Mouse (Mus musculus): ENCODE data around the gene Slc12a4.
"Not testable (repeated sequence)": the region's sequence is repeated elsewhere in the genome, so short reads cannot be mapped to it uniquely, and the experiment has no call there.

Slc12a4 gene

DNA sequence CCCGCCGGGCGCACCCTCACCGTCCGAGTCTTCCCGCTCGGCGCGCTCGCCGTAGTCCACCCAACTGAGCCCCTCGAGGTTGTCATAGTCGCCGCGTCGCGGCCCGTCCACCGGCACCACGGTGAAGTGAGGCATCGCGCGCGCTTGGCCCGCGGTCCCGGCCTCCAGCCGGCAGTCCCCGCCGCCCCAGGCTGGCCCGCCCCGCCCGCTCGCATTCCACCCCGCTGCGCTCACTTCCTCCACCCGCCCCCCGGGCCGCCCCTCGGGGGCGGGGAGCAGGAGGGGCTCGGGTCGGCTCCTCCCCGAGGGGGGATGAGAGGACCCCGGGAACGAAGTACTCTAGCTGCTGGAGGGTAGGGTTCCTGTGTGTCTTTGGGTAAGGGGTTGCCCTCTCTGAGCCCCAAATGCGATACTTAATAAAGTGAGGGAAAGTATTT is at the start of gene Slc12a4:
TSS of gene Slc12a4 (minus strand) at position 193 of the 437 bp plus-strand sequence.
- DNase-seq (ENCODE audit: low spot score in 2 of 2), result peak in 1 of 2 experiments; percentile 28

DNA sequence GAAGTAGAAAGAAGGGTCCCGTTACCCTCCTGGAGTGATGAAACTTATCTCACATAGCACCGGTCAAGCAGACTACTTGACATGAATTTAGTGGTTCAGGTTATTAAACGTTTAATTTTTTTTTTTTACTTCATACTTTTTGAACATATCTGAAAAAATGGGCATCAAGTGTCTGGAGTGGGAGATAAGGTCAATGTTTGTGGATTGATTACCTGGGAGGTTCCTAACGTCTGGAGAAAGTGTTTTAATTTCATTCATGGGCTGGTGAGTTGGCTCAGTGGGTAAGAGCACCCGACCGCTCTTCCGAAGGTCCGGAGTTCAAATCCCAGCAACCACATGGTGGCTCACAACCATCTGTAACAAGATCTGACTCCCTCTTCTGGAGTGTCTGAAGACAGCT is 46.3 kb upstream of the Slc12a4 start:
- not testable (repeated sequence) for DNase-seq (ENCODE audit: low spot score in 2 of 2)

DNA sequence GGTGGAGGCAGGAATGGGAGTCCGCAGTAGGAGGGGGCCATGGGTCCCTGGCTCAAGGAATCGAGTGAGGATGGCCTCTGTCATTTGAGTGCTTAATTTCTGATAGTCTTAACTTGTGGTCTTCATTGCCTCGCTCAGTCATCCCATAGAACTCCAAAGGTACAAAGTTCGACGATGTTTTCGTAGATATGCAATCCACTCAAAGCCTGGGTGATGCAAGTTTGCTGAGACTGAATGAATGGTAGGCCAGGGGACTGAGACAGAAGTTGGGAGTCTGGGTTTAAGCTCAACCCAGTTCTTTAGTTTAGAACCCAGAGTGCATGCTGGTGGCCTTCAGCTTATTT is 45.7 kb upstream of the Slc12a4 start, which contains the start of gene Ddx28:
TSS of gene Ddx28 (minus strand) at position 240 of the 344 bp plus-strand sequence.
- DNase-seq (ENCODE audit: low spot score in 2 of 2), result no peak

DNA sequence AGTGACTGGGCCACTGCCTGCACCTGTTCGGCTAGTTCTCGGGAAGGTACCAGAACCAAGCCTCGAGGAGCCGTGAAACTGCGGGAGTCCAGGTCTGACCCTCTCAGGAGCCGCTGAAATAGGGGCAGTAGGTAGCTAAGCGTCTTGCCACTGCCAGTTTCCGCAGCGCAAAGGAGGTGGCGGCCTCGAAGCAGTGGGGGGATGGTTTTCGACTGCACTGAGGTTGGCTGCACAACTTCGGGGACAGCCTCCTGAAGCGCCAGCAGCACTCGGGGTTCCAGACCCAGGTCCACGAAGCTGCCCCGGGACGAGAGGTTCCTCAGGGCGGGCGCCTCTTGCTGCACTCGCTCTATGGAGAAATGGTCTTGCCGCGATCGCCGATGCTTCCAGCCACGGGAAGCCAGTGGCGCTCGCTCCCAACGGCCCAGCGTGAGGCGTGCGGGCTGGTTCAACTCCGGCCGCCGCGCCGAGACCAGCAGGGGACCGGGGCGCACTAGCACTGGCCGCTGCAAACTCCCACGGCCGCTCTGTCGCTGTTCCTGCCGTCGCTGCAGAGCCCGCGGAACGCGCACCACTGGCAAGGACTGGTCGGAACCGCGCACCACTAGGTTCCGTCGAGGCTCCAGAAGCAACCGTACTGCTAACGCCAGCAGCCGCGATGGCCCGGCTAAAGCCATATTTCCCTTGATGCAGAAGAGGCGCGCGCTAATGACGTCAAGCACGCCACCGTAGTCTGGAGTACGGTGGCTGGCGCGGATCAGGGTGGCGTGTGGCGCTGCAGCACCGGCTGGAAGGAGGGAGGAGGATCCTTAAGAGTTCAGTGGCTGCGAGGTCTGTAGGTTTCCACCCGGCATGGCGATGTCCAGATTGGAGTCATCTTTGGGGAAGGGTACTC is 45.1 kb upstream of the Slc12a4 start:
- DNase-seq (ENCODE audit: low spot score in 2 of 2), result peak; percentile 97

DNA sequence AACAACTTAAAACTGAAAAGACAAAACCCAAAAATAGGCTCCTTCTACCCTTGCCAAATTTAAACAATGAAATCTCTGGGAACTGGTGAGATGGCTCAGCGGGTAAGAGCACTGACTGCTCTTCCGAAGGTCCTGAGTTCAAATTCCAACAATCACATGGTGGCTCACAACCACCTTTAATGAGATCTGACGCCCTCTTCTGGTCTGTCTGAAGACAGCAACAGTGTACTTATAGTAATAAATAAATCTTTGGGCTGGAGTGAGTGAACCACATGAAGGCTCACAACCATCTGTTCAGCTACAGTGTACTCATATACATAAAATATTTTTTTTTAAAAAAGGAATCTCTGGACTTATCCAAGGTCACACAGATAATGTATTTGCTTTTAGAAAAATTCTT is 42.0 kb upstream of the Slc12a4 start:
- not testable (repeated sequence) for DNase-seq (ENCODE audit: low spot score in 2 of 2)

DNA sequence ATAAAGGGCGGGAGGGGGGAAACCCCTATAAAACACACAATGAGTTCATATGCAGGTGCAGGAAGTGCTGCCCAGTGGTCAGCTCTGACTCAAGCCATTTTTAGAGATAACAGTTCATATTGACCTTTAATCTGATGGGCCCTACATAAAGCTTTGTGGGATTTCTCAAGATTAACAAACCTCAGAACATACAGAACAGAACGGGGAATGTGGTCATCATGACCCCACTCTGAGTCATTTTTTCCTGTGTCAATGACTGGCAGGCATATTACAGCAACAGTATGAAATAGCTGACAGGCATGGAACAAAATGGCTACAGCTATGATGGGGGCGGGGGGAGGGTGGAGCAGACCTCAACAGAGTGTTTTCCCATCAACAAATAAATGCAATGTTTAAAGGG is 41.2 kb upstream of the Slc12a4 start:
- no peak for DNase-seq (ENCODE audit: low spot score in 2 of 2)

DNA sequence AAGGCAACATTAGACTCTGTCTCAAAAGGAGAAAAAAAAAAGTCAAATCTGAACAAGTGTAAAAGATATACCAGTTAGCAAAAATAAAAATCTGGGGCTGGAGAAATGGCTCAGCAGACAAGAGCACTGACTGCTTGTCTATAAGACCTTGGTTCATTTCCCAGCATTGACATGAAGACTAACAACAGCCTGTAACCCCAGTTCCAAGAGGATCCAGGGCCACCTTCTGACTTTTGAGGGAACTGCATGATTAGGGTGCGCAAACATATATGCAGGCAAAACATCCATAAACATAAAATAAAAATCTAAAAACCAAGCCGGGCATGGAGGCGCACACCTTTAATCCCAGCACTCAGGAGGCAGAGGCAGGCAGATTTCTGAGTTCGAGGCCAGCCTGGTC is 40.5 kb upstream of the Slc12a4 start:
- DNase-seq (ENCODE audit: low spot score in 2 of 2), result no peak

DNA sequence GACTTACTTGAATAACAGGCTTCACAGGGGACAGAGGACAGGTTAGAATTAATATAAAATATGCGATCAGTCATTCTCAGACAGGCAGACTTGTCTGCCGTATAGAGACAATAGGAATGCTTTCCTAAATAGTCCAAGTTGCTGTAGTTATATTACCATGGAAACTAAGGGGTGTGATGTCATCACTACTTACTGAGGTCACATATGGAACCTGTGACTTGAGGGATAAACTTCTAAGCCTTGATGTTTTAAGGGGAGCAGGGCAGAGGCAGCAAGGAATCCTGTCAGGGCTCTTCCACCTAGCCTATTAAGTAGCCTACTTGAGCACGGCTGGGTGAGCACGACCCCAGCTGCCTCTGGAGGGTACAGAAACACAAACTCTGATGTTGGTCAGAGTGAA is 40.0 kb upstream of the Slc12a4 start, which contains the start of gene Dpep2nb:
TSS of gene Dpep2nb (minus strand) at position 101 of the 400 bp plus-strand sequence.
- no peak for DNase-seq (ENCODE audit: low spot score in 2 of 2)

DNA sequence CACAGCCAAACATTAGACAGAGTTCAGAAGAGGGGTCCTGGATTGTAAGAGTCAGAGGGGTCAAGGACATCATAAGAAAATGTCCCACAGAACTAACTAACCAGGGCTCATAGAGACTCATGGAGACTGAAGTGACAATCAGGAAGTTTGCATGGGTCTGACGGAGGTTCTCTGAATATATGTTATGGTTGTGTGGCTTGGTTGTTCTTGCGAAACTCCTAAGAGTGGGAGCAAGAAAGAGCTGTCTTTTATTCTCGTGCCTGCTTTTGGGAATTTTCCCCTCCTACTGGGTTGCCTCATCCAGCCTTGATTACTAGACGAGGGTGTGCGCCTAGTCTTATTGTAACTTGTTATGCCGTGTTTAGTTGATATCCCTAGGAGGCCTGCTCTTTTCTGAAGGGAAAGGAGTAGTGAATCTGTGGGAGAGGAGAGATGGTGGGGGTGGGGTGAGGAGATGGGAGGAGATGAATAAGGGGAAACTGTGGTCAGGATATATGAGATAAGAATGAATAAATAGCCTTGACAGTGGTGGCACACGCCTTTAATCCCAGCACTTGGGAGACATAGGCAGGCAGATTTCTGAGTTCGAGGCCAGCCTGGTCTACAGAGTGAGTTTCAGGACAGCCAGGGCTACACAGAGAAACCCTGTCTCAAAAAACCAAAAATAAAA is 38.8 kb upstream of the Slc12a4 start:
- DNase-seq (ENCODE audit: low spot score in 2 of 2), result no peak

DNA sequence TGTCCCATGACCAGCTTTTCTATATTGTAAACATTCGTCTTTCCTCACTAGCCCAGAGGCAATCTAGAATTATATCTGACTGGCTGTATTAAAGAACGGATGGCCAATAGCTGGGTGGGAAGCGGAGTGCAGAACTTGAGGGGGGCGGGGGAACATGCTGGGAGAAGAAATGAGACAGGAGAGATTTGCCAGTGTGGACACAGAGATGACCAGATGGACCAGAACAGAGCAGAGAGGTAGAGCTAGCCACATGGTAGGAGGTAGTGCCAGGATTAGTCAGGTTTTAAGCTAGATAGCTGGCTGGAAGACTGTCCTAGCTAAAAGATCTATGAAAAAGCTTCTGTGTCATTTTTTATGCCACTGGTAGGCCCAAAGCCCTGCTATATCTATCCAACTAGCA is 36.0 kb upstream of the Slc12a4 start:
- no peak for DNase-seq (ENCODE audit: low spot score in 2 of 2)

DNA sequence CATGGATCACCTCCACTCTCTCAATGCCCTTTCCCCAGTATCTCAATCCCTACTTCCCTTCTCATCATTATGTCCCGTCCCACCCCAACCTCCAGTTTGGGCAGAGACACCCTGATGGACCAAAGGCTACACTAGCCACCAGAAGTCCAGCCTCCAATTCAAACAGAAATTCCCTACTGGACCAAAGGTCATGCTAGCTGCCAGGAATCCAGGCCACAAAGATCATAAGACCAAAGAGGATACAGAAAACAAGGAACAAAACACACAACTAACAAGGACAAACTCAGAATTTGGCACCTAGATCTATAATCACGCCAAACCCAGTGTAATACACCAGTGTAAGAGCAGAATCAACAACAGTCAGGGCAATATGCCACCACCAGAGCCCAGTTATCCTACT is 33.1 kb upstream of the Slc12a4 start:
- no peak for DNase-seq (ENCODE audit: low spot score in 2 of 2)

DNA sequence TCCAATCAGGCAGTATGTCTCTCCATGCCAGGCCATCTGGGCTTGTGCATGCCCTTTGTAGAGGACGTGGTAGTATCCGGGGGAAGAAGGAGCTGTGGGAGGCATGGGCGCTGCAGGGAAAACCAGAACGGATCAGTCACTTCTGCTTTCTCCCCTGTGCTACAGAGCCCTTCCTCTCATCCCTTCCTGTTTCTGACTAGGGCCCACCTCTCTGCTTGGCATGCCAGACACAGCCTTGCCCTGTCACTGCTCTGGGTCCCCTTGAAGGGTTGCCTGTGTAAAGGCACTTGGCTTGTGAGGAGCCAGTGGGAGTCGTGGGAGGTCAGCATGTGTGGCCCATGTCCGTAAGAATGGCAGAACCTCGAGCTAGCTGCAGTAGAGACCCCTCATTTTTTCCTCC is 30.5 kb upstream of the Slc12a4 start:
- no peak for DNase-seq (ENCODE audit: low spot score in 2 of 2)

DNA sequence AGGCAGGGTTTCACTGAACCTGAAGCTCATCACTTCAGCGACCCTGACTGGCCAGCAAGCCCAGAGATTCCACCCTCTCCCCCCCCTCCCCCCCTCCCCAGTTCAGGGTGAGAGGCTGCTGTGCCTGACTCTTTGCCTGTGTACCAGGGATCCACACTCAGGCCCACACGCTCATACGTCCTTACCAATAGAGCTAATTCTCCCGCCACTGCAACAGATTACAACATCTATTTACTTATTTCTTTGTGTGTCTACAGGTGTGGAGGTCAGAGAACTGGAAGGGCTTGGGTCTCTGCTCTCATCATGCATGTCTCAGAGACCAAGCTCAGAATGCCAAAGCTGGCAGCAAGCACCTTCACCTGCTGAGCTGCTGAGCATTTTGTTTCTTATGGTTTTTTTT is 27.3 kb upstream of the Slc12a4 start:
- DNase-seq (ENCODE audit: low spot score in 2 of 2), result no peak

DNA sequence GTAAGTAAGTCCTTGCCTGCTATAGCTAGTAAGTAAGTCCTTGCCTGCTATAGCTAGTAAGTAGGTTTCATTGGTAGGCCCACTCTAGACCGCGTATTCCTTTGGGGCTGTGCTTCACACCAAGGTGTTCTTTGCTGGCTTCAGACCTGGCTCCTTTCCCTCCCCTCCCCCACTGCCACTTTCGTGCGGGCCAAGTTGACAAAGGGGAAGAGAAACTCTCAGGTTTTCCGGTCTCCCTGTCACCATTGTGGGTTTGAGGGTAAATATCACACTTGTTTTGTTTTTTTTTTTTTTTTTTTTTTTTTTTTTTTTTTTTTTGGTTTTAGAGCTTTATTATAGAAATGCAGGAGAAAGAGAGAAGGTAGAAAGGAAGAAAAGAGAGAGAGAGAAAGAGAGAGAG is 26.6 kb upstream of the Slc12a4 start:
- DNase-seq (ENCODE audit: low spot score in 2 of 2), result no peak

DNA sequence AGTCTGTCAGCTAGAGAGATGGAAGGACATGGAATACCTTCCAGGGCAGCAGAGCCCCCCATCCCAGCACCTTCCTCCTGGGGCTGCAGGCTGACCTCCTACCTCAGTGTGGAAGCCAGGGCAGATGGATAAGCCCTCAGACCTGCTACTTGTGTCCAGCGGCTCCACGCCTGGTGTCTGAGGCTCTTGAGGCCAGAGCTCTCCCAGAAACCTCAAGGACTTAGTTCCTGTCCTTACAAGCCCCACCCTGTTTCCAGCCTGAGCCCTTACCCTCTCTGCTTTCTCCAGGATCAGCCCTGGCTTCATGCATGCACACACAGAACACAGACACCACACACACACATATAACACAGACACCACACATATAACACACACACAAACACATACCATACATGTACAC is 25.6 kb upstream of the Slc12a4 start:
- no peak for DNase-seq (ENCODE audit: low spot score in 2 of 2)

DNA sequence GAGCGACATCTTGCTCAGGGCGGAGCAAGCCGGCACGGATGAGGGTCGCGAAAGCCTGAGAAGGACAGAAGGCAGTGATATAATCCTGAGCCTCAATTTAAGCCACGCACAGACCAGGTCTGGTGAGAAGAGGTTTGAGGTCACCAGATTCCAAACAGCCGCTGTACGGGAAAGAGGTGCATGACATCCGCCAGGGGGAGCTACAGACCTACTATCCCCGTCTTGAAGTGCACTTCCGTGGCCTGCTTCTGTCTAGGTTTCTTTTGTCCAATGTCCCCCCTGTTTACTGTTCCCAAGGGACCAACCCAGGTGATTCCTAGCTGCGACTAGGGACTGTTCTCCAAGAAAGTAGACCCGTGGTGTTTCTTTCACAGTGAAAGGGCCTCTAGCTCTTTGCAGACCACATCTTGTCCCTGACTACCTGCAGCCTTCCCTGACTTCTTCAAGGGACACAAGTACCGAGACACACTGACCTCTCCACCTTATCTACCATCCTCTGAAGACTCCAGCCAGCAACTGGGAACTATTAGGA is 25.0 kb upstream of the Slc12a4 start, which contains the start of gene Dus2:
TSS of gene Dus2 (plus strand) at position 482 of the 532 bp plus-strand sequence.
- DNase-seq (ENCODE audit: low spot score in 2 of 2), result peak; percentile 62 to 70

DNA sequence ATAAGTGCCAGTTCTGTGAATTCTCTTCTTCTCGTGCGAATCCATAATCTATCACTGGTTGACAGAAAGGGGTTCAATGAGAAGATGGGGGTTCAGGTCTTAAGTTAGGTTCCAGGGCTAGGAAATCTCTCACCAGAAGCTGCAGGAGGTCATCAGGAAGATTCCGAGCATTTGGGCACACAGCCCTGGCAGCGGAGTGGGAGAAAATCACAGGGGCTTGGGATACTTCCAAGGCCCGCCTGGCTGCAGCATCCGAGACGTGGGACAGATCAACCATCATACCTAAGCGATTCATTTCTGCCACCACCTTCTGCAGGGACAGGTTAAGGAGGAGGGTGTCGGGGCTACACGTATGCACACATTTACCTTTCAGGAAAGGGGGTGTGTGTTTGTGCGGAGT is 22.6 kb upstream of the Slc12a4 start:
- no peak for DNase-seq (ENCODE audit: low spot score in 2 of 2)

DNA sequence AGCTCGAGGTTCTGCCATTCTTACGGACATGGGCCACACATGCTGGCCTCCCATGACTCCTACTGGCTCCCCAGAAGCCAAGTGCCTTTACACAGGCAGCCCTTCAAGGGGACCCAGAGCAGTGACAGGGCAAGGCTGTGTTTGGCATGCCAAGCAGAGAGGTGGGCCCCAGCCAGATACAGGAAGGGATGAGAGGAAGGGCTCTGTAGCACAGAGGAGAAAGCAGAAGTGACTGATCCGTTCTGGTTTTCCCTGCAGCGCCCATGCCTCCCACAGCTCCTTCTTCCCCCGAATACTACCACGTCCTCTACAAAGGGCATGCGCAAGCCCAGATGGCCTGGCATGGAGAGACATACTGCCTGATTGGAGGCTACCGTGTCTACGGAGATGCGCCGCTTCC is 17.5 kb upstream of the Slc12a4 start:
- not testable (repeated sequence) for DNase-seq (ENCODE audit: low spot score in 2 of 2)

DNA sequence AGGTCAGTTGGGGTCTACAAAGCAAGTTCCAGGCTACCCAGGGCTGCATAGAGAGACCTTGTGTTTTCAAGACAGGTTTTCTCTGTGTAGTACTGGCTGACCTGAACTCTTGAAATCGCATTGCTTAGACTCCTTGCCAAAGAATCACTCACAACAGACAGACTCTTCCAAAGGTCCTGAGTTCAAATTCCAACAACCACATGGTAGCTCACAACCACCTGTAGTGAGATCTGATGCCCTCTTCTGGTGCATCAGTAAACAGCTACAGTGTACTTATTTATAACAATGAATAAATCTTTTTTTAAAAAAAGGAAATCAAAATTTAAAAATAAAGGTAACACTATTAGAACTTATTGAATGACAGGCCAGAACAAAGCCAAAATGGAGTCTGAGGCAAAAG is 15.2 kb upstream of the Slc12a4 start:
- no peak for DNase-seq (ENCODE audit: low spot score in 2 of 2)

DNA sequence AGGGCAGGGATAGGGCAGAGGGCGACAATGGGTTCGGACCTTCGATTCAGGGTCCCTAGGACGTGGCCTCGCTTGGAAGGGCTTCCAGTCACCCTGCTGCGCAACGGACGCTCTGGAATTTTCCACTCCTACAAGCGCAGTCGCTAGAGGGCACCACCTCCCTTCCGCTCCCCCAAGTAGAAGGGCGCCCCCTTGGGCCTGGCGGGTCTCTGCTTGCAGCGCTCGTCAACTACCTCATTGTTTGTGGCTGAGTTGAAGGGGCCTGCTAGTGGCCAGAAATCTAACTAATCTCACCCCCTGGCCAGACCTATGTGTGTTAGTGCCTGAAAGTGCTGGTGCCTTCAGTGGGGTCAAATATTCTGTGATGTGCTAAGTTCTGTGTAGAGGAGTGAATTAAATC is 13.4 kb upstream of the Slc12a4 start, which contains the start of gene Dpep3:
TSS of gene Dpep3 (minus strand) at position 105 of the 400 bp plus-strand sequence.
- DNase-seq (ENCODE audit: low spot score in 2 of 2), result no peak

DNA sequence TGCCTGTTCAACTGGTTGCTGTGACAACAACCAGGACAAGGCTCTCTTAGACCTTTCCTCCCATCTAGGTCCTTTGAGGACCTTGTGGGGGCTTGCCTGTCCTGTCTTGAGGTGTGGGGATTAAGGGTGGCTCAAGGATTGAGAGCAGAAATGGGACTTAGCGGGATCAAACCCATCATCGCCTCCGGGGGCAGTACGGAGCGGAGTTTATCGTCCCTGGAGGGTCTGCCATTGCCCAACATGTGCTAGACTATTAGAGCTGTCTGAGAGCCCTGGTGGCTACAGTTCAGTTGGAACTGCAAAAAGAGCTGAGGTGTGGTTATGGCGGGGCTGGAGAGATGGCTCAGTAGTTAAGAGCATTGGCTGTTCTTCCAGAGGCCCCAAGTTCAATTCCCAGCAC is 9.5 kb upstream of the Slc12a4 start:
- no peak for DNase-seq (ENCODE audit: low spot score in 2 of 2)

DNA sequence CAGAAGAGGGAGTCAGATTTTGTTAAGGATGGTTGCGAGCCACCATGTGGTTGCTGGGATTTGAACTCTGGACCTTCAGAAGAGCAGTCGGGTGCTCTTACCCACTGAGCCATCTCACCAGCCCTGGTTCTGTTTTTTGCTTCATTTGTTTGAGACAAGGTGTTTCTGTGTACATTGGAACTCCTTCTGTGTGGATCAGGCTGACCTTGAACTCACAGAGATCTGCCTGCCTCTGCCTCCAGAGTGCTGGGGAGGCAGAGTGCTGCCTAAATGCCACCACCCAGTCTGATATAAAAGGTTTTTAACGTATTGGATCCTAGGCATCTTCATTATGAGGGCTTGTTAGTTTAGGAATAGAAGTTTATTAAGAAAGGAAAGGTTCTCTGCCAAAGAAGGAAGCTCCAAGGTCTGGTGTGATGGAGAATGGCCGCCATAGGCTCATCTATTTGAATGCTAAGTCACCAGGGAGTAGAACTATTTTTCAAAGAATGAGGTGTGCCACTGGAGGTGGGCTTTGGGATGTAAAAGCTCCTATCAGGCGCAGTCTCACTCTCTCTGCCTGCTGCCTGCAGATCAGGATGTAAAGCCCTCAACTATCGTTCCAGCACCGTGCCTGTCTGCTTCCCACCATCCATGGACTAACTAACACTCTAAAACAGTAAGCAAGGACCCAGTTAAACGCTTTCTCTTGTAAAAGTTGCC is 5.3 kb upstream of the Slc12a4 start:
- DNase-seq (ENCODE audit: low spot score in 2 of 2), result no peak

Data from right cerebral cortex, adult 2 months (tissue).